Mouse (Mus musculus): Measurements from ENCODE around the gene Dnaja2. TPM values are rescaled to one million over a fixed set of nuclear protein-coding genes. Genes with fewer than 3 reads are reported as not detected.

Gene Dnaja2
- total RNA-seq, 2 experiments from 2014 or later = 174 to 175 TPM

DNA sequence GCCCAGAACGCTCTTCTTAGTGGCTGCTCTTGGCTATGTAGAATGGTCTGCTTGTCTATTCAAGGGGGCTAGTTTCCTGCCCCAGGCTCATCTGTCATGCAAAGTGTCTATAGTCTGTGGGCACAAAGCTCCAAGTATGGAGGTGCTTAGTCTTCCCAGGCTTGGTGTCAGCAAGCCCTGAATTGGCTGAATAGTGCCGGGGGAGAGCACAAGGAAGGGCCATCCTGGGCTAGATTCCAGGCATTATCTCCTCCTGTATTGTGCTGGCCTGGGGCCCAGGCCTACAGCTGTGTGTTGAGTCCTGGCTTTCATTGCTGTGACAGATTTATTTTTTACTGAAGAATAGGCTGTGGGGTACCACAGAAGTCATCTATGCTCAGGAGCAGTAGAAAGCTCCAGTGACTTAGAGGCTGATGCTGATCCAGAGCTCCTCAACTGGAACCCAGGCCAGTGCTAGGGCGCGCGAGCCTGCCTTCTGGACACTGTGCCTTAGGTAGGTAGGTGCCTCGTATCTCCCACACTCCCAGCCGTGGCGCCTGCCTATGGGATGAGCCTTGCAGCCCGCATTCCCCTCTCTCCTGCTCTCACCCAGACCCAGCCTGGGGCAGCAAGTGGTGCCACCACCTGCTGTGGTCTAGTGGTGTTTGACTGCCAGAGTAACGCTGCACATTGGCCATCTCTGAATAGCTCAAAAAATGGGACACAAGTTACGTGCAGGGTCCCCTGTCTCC, 54.0 kb downstream of the Dnaja2 start:
- DNase-seq = no peak

DNA sequence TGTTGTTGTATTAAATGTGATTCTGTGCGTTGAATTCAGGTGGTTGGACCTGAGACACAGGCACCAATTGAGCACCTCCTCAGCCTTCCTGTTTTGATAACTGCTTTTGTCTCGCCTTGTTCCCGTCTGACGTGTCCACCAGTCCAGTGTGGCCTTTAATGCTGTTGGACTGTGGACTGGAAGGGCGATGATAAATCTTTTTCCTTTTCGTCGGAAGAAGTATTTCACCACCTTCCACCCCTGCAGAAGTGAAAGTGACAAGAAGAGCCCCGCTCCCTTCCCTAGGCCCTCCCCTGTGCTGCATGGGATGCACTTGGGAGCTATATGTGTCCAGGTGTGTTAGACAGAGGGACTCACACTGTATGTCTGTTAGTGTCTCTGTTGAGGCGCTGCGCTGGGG, 54.7 kb downstream of the Dnaja2 start:
- DNase-seq = no peak

DNA sequence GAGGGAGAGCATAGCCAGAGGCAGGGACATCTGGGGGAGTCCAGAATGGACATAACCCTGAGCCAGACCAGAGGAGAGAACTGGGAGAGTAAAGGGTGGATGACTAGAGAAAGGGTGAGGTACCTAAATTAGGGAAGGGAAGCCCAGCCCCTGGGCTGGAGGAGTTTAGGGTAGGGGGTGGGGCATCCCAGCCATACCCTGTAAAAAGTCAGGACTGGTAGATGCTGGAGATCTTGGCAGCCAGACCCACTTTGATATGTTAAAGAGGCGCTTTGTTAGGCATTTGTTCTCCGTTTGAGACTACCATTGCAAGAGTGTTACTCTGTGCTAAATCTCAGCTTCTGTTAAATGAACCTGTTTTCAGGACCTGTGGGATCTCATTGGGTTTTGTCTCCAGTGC, 56.6 kb downstream of the Dnaja2 start:
- no peak for DNase-seq

DNA sequence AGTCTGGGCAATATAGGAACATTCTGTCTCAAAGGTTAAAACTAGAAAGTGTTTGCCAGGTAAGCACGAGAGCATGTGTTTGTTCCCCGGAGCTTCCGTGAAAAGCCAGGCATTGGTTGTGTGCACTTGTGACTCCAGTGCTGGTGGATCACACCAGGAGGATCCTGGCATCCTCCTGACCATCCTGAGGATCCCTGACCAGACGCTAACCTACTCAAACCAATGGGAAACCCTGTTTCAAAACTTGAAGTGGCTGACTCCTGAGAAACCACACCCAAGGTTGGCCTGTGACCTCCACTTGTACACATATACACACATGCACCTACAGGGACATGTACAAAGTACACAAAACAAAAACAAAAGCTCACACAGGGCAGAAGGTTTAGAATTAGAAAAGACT, 58.4 kb downstream of the Dnaja2 start:
- no peak for DNase-seq

DNA sequence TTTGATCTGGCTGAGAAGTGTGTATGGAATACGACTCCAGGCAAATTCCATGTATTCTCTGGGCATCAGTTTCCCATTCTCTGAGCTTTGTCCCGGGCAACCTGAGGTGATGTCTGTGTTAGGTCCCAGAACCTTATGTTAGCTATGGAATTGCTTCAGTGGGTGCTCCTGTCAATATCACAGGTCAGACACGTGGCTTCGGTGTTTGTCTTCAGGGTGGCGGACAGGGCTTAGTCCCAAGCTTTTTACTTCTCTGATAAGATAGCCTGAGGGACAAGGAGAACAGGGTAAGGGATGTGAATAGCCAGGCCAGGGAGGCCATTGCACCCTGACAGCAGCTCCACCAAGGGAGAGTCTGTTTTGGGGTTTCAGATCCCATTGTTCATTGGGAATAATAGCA, 59.0 kb downstream of the Dnaja2 start:
- DNase-seq = no peak

DNA sequence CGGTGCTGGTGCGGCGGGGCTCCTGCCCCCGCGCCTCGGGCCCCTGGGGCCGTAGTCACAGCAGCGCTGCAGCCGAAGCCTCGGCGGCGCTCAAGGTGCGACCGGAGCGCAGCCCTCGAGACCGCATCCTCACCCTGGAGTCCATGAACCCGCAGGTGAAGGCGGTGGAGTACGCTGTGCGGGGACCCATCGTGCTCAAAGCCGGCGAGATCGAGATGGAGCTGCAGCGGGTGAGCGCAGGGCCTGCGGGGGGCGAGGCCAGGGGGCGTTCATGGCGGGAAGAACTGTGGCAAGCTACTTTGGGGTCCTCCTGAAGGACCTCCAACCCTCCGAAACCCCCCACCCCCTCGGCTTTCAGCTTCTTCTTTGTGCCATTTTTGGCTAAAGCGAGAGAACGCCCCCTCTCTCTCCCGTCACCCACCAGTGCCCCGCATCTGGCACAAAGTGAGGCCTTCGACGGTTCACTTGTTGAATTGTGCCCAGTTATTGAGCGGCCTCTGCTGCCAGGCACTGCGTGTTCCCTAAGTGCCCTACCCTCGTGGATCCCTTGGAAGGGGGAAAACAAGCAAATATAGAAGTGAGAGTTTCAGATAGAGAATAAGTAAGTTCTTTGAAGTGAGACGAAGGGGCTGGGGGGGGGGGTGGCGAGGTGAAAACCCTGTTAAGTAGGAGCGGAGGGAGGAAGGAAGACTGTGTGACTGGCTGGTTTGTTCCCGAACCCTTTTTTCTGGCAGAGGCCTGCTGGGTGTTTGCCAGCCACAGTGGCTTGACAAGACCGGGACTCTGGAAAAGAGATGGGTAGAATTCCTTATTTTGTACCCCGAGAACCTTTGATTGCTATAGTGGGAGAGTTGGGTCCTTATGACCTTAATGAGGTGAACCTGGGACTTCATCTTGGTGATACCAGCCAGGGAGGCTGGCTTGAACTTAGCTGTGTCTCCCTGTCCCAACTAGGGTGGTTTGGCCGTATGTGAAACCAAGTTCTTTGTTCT, 61.9 kb downstream of the Dnaja2 start:
- peak in 1 of 2 experiments; percentile 25 for DNase-seq

DNA sequence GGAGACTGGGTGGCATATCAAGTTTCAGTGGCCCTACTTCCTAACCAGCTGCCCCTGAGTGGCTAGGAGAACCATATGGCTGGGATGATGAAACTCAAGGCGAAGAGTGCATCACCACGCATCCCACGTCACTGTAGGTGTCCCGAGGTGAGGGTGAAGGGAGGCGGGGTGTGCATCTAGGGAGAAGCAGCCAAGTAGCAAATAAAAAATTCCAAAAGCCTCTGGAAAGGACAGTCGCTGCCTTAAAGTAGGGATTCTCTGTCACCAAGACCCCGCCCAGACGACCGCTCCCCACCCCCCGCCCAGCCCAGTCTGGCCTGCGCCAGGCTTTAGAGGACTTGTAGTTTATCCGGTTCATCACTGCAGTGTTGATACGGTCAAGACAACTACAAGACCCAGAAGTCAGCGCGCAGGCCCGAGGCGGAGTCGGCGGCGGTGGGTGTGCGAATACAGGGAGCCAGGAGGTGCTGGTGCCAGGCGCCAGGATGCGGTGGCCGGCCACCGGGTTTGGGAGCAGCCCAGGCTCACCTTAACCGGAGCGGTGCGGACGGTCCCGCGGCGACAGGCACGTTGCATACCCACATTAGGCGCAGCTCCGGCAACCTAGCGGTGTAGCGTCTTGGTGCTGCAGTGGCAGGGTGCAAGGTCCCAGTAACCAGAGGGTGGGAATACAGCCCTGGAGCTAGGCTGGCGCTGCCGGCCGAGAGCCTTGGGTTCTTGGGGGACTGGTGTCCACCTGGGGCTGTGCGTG, 62.8 kb downstream of the Dnaja2 start, which contains the start of gene Gpt2:
Gpt2 (plus strand) TSS at position 452 of the 751 bp plus-strand sequence.
- DNase-seq = peak; percentile 95 to 97

DNA sequence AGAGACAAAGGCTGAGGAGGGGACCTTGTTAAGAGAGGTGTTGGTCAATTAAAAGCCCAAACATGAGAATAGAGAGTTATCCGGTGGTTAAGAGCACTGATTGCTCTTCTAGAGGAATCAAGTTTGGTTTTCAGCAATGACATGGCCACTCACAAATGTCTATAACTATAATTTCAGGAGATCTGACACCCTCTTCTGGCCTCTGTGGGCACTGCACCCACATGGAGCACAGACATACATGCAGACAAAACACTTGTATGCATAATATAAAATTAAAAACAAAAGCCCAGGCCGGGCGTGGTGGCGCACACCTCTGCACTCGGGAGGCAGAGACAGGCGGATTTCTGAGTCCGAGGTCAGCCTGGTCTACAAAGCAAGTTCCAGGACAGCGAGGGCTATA, 65.6 kb downstream of the Dnaja2 start:
- DNase-seq = no peak

DNA sequence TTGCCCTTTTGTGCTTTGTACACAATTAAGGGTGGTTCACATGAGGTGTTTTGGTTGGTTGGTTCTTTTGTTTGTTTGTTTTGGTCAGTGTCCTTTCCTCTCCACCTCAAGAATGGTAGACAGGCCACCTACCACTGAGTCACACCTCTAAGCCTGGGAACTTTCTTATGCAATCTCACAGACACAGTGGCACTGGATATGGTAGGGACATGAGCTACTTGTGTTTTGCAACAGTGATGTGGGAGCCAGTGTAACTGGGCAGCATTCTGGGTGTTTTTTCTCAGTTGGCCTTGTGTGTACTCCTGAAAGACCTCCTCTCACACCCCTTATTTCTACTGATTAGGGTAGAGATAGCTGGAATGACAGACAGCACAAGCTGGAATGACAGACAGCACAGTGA, 66.5 kb downstream of the Dnaja2 start:
- no peak for DNase-seq

DNA sequence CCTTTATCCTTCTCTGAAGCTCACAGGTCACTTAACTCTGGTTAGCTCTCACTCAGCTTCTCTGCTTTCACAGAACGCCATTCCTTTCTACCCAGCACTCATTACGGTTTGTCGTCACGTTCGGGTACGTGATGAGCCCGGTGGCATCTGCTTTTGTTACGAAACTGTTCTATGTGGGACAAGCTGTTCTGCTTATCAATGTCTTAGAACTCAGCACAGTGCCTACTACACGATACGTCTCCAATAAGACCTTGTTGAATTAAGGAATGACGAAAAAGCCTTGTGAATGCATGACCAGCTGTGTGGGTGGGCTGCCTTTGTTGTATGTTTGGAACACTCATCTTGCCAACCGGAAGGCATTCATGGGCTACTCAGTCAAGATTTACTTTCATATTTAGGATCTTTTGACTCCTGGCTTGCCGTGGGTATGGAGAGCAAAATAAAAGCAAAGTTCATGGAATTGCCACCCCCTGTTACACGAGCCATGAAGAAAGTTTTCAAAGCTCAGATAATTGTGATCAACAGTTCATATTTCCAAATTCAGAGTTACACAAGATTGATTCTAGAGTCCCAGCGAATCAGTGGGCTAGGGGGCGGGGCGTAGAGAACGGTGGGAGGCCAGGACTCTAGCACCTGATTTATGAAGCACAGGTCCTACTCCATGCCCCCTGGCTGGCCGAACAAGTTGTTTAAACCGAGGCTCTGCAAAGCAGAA, 67.1 kb downstream of the Dnaja2 start:
- DNase-seq = no peak

Other genes with a start within 250 kb of the Dnaja2 start
- gene Mylk3, start 169.0 kb downstream of the Dnaja2 start, total RNA-seq (2021) = under 1 TPM; 0.13 to 0.53 TPM
- gene 4921524J17Rik, start 122.5 kb downstream of the Dnaja2 start, total RNA-seq (2021) = 10 to 100 TPM; 20.0 to 37.1 TPM
- gene Gpt2, start 62.8 kb downstream of the Dnaja2 start, total RNA-seq (2021) = 100 to 1,000 TPM in 1 of 2 experiments, 10 to 100 TPM in 1; 65.0 to 339 TPM
- gene Neto2, start 145.6 kb upstream of the Dnaja2 start, total RNA-seq (2021) = 1 to 10 TPM; 4.0 to 8.0 TPM

Data from adrenal gland, postnatal 36 days (tissue).